Mouse (Mus musculus): ENCODE results near the gene Nrgn.

Gene Nrgn

GRCm38 (mm10) chr9:37514456-37514855 lies 38.2 kb downstream of the Nrgn start:
- ChIA-PET CTCF (interaction anchor here in 3 of 4 experiments (0.9 to 1.9 kb wide), 4 partner anchors 10 to 30 kb away, joined by 3 to 6 read pairs (median 5); no protein-coding TSS in a partner anchor), POLR2A (interaction anchor here in 2 of 4 experiments (0.8 to 1.8 kb wide), 3 partner anchors 10 to 25 kb away, joined by 3 to 6 read pairs (median 3); partner anchors contain the start of gene Msantd2 (in 1 of the 2))

DNA sequence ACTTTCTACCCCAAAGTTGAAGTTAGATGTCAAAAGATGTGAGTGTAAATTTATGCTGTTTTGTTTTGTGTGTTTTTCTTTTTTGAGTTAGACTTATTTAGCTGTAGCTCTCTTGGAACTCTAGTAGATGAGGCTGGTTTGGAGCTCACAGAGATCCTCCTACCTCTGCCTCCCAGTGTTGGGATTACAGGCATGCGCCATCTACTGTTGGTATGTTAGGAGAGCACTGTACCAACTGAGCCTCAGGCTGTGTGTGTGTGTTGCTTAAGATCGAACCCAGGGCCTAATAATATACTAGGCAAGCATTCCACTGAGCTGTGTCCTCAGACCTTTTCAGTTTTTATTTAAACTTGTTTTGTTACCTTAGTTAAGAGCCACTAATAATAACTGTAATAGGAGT lies 40.6 kb downstream of the Nrgn start:
- POLR2A ChIA-PET, result interaction anchor here in 3 of 4 experiments (1.0 to 1.9 kb wide), 4 partner anchors 8 to 23 kb away, joined by 3 to 5 read pairs (median 4); partner anchors contain the start of gene Msantd2 (in 2 of the 3)
- CTCF ChIA-PET, result interaction anchor here in 3 of 4 experiments (0.6 to 1.3 kb wide), 5 partner anchors 16 to 97 kb away, joined by 3 to 9 read pairs (median 3); partner anchors contain the start of gene Esam (in 1 of the 3)

DNA sequence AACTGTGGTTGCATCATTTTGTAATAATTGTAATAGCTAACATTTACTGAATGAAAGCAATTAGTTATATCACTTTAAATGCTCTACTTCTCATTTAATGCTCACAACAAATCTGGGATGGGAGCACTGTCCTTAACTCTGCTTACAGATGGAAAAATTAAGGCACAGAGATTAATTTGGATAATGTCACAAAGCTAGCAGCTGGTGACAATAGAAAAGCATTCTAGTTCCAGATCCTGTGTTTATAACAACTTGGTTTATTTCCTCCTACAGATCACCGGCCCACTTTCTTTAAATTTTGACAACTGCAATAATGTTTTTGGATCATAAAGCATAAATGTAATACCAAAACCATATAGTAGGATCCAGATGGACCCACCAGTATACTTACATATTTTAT lies 46.7 kb downstream of the Nrgn start:
- CTCF ChIA-PET, result interaction anchor here in 3 of 4 experiments (0.6 to 1.2 kb wide), 3 partner anchors 20 to 71 kb away, joined by 3 to 5 read pairs (median 5); no protein-coding TSS in a partner anchor
- POLR2A ChIA-PET, result interaction anchor here in 1 of 4 experiments (14.6 kb wide), 1 partner anchor 14 kb away, joined by 139 read pairs; the partner anchor contains the start of gene Msantd2

DNA sequence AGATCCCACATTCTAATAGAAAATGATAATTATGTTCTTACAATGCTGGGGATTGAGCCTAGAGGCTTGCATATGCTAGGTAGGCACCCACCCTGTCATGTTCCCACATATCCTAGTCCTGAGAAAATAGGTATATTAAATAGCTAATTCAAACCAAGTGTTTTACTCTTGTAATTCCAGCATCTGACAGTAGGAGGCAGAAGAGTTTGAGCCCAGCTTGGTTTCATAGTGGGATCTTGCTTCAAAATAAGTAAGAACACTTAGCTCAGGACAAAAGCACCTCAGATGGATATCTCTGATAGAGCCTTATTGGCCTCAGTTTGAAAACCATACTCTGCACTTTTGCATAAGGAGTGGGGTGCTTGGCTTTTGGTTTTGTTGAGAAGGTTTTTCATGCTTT lies 48.4 kb downstream of the Nrgn start:
- POLR2A ChIA-PET, result interaction anchor here in 3 of 4 experiments (0.6 to 14.6 kb wide), 10 partner anchors 8 to 136 kb away, joined by 3 to 139 read pairs (median 4); partner anchors contain the start of gene Msantd2 (in 2 of the 3)
- CTCF ChIA-PET, result interaction anchor here (0.9 to 2.0 kb wide), 22 partner anchors 9 to 147 kb away, joined by 3 to 12 read pairs (median 4); partner anchors contain the start of genes Esam (in 1 of the 4), Msantd2 (in 1 of the 4) and Vsig2 (in 1 of the 4)

GRCm38 (mm10) chr9:37501170-37501569 lies 51.5 kb downstream of the Nrgn start:
- ChIA-PET CTCF (interaction anchor here in 3 of 4 experiments (0.6 to 1.1 kb wide), 4 partner anchors 9 to 71 kb away, joined by 3 to 6 read pairs (median 5); no protein-coding TSS in a partner anchor), POLR2A (interaction anchor here in 3 of 4 experiments (0.7 to 14.6 kb wide), 9 partner anchors 9 to 69 kb away, joined by 3 to 139 read pairs (median 5); partner anchors contain the start of genes Msantd2 (in 2 of the 3) and Esam (in 1 of the 3))

DNA sequence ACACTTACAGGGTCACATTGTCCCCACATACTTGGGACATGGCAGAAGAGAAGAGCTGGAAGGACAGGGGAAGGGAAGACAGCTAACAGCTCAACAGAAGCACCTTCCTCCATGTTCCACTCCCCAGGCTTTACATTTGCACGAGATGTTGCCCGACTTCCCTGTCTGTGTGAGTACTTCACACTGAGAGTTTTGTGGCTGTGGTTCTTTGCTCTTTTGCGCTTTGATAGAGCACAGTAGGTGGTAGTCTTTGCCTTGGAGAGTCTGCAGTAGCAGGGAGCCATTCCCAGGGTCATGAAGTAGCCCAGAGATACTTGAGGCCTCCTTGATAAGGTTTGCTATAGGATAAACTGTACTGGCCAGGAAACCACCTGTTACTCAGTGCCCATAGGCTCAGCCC lies 52.5 kb downstream of the Nrgn start:
- ChIA-PET POLR2A (interaction anchor here in 2 of 4 experiments (1.0 to 14.6 kb wide), 11 partner anchors 8 to 41 kb away, joined by 3 to 139 read pairs (median 5); partner anchors contain the start of genes Msantd2 (in 2 of the 2) and Esam (in 1 of the 2)), CTCF (interaction anchor here in 1 of 4 experiments (1.1 kb wide), 1 partner anchor 70 kb away, joined by 3 read pairs; no protein-coding TSS in a partner anchor)

GRCm38 (mm10) chr9:37496325-37496724 lies 56.4 kb downstream of the Nrgn start:
- CTCF ChIA-PET, result interaction anchor here in 1 of 4 experiments (1.0 kb wide), 1 partner anchor 66 kb away, joined by 3 read pairs; no protein-coding TSS in a partner anchor
- POLR2A ChIA-PET, result interaction anchor here in 2 of 4 experiments (0.9 to 14.6 kb wide), 8 partner anchors 5 to 112 kb away, joined by 3 to 139 read pairs (median 4); partner anchors contain the start of gene Msantd2 (in 1 of the 2)

DNA sequence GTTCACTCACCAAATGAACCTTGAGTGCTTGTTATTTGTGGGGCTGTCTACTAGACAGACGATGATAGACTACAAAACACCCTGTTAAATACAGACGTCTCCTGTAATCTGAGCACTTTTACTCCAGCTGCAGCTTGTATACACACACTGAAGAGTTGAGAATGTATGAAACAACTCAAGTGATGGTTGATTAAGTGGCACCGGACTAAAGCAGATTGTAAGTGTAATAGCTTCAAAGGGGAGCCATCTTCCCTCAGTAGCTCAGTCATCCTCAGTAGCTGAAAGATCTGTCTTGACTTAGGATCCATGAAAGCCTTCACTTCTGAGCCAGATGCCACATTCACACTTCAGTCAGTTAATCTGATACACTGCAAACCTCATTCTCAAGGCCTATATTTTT lies 56.9 kb downstream of the Nrgn start:
- ChIA-PET POLR2A (interaction anchor here in 2 of 4 experiments (0.7 to 14.6 kb wide), 9 partner anchors 4 to 111 kb away, joined by 3 to 139 read pairs (median 3); partner anchors contain the start of gene Msantd2 (in 1 of the 2)), CTCF (interaction anchor here in 1 of 4 experiments (1.0 to 1.3 kb wide), 2 partner anchors 8 to 65 kb away, joined by 3 to 4 read pairs; no protein-coding TSS in a partner anchor)

Measured in embryonic stem cell, embryonic (primary cell).